Mouse (Mus musculus): ENCODE measurements around the gene Tnni1.

DNA sequence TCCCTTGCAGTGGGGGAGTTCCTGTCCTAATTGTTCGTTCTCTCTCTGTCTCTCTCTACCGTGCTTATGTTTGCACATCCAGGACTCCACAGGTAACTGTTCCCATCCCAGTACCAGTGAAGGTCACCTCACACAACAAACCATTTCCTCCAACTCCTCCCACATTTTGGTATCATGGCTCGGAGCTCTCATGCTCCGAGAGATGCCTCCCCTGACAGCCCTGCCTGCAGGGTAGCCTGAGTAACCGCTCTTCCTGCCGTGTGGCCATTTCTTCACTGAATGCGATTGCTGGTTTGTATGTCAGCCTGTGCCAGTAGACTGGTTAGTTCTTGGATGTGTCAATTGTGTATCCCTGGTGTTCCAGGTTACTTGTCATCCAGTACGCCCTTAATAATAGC, 7.7 kb upstream of the Tnni1 start:
- TF ChIP-seq POLR2A (IDR thresholded peaks at IDR 0.05; ENCODE audit: insufficient read length, low read depth) (no peak), MAX (IDR thresholded peaks at IDR 0.05; ENCODE audit: low read depth) (no peak), MYOG (IDR thresholded peaks at IDR 0.05; ENCODE audit: control insufficient read depth in 1 of 3, insufficient read depth in 1 of 3, insufficient read length in 2 of 3, low read depth in 2 of 3) (no peak)

Data from myocyte (in vitro differentiated cells).